Mouse (Mus musculus) MEL (cell line): ENCODE results near the gene Tnfaip8l3. TPM values are rescaled to one million over a fixed set of nuclear protein-coding genes. Genes with fewer than 3 reads are reported as not detected.

Source experiments
- DNase-seq: peaks from one replicate; pipeline ENCODE4 v3.0.0; 2011; ENCODE audit warnings: low read depth, low spot score
- H3K27ac ChIP-seq: 2 replicates; pipeline ENCODE4 v1.5.1; 2012; ENCODE audit warnings: low read depth, mild to moderate bottlenecking, control low read depth, low read length, moderate library complexity; ENCODE audit not compliant: control insufficient read depth
- H3K27me3 ChIP-seq, 2 experiments: fragments of 150-350 bp in 1 of 2; sonication (generic) in 1 of 2; 2 replicates each; pipeline ENCODE4 v1.6.1; 2012; ENCODE audit warnings: low read length in 2 of 2, mild to moderate bottlenecking in 2 of 2, improper control_type of control experiment in 1 of 2, moderate library complexity in 1 of 2; ENCODE audit not compliant: insufficient read depth in 2 of 2, control insufficient read depth in 1 of 2
- H3K36me3 ChIP-seq, 2 experiments: 2 replicates each; pipeline ENCODE4 v1.6.1; 2012 to 2014; ENCODE audit warnings: low read length in 2 of 2, improper control_type of control experiment in 1 of 2, inconsistent platforms in 1 of 2, mild to moderate bottlenecking in 1 of 2; ENCODE audit not compliant: insufficient read depth in 2 of 2, control insufficient read depth in 1 of 2
- H3K4me1 ChIP-seq, 2 experiments: fragments of 150-350 bp in 1 of 2; sonication (generic) in 1 of 2; 2 replicates each; pipeline ENCODE4 v1.6.1; 2012; ENCODE audit warnings: low read length in 2 of 2, improper control_type of control experiment in 1 of 2, mild to moderate bottlenecking in 1 of 2; ENCODE audit not compliant: insufficient read depth in 2 of 2, control insufficient read depth in 1 of 2
- H3K4me3 ChIP-seq, 2 experiments: fragments of 150-350 bp in 1 of 2; sonication (generic) in 1 of 2; 2 replicates each; pipeline ENCODE4 v1.5.1; 2012; ENCODE audit warnings: low read depth in 2 of 2, low read length in 2 of 2, mild to moderate bottlenecking in 2 of 2, moderate library complexity in 2 of 2, control low read depth in 1 of 2, improper control_type of control experiment in 1 of 2; ENCODE audit not compliant: control insufficient read depth in 1 of 2, insufficient read depth in 1 of 2
- H3K79me2 ChIP-seq: 2 replicates; pipeline ENCODE4 v1.6.1; 2012; ENCODE audit warnings: mild to moderate bottlenecking, low read length, moderate library complexity; ENCODE audit not compliant: control insufficient read depth, poor library complexity, insufficient read depth
- H3K9ac ChIP-seq: 2 replicates; pipeline ENCODE4 v1.6.1; 2012; ENCODE audit warnings: low read depth, mild to moderate bottlenecking, control low read depth, low read length, moderate library complexity; ENCODE audit not compliant: control insufficient read depth, poor library complexity, severe bottlenecking
- H3K9me3 ChIP-seq: fragments of 150-350 bp; sonication (generic); replicated peaks from 2 replicates; pipeline ENCODE4 v1.6.1; 2012; ENCODE audit warnings: mild to moderate bottlenecking, low read length, improper control_type of control experiment, moderate library complexity; ENCODE audit not compliant: insufficient read depth
- BHLHE40 ChIP-seq: IDR thresholded peaks from 2 replicates; pipeline ENCODE4 v1.6.1; 2012; ENCODE audit warnings: low read depth, mild to moderate bottlenecking, inconsistent platforms, low read length, improper control_type of control experiment, borderline replicate concordance
- CHD1 ChIP-seq: IDR thresholded peaks from 2 replicates; pipeline ENCODE4 v1.6.1; 2012; ENCODE audit warnings: low read depth, mild to moderate bottlenecking, inconsistent platforms, low read length, improper control_type of control experiment
- CTCF ChIP-seq, 3 experiments: IDR thresholded peaks in 2 of 3; conservative IDR thresholded peaks in 1 of 3; 2 replicates each; pipeline ENCODE4 v1.5.1; 2011 to 2012; ENCODE audit warnings: low read length in 3 of 3, low read depth in 2 of 3, mild to moderate bottlenecking in 2 of 3, improper control_type of control experiment in 1 of 3, inconsistent platforms in 1 of 3, mixed read lengths in 1 of 3, moderate library complexity in 1 of 3; ENCODE audit not compliant: control insufficient read depth in 1 of 3, insufficient read depth in 1 of 3, poor library complexity in 1 of 3, severe bottlenecking in 1 of 3
- E2F4 ChIP-seq: IDR thresholded peaks from 2 replicates; pipeline ENCODE4 v1.6.1; 2011; ENCODE audit warnings: low read depth, low read length, improper control_type of control experiment, borderline replicate concordance
- ELF1 ChIP-seq: IDR thresholded peaks from 2 replicates; pipeline ENCODE4 v1.6.1; 2014; ENCODE audit warnings: low read depth, mild to moderate bottlenecking, inconsistent platforms, low read length, improper control_type of control experiment, moderate library complexity
- EP300 ChIP-seq, 2 experiments: IDR thresholded peaks; 2 replicates each; pipeline ENCODE4 v1.6.1; 2011; ENCODE audit warnings: improper control_type of control experiment in 2 of 2, low read length in 2 of 2, low read depth in 1 of 2, mild to moderate bottlenecking in 1 of 2
- ETS1 ChIP-seq: IDR thresholded peaks from 2 replicates; pipeline ENCODE4 v1.6.1; 2012; ENCODE audit warnings: low read depth, mild to moderate bottlenecking, inconsistent platforms, low read length, improper control_type of control experiment, moderate library complexity
- GABPA ChIP-seq: IDR thresholded peaks from 2 replicates; pipeline ENCODE4 v1.6.1; 2012; ENCODE audit warnings: low read depth, mild to moderate bottlenecking, inconsistent platforms, low read length, improper control_type of control experiment, moderate library complexity
- GATA1 ChIP-seq: IDR thresholded peaks from 2 replicates; pipeline ENCODE4 v1.6.1; 2011; ENCODE audit warnings: low read depth, low read length, improper control_type of control experiment
- HCFC1 ChIP-seq: IDR thresholded peaks from 2 replicates; pipeline ENCODE4 v1.6.1; 2012; ENCODE audit warnings: low read depth, mild to moderate bottlenecking, inconsistent platforms, low read length, improper control_type of control experiment, moderate library complexity
- JUND ChIP-seq: IDR thresholded peaks from 2 replicates; pipeline ENCODE4 v1.6.1; 2011; ENCODE audit warnings: low read depth, mild to moderate bottlenecking, improper control_type of control experiment, low read length
- KAT2A ChIP-seq: conservative IDR thresholded peaks from 2 replicates; pipeline ENCODE4 v1.6.1; 2012; ENCODE audit warnings: low read depth, low read length, improper control_type of control experiment, inconsistent platforms
- MAFK ChIP-seq: IDR thresholded peaks from 2 replicates; pipeline ENCODE4 v1.6.1; 2011; ENCODE audit warnings: low read depth, mild to moderate bottlenecking, low read length, improper control_type of control experiment, borderline replicate concordance
- MAZ ChIP-seq: IDR thresholded peaks from 2 replicates; pipeline ENCODE4 v1.6.1; 2012; ENCODE audit warnings: low read depth, mild to moderate bottlenecking, inconsistent platforms, low read length, improper control_type of control experiment
- MEF2A ChIP-seq: IDR thresholded peaks from 2 replicates; pipeline ENCODE4 v1.6.1; 2014; ENCODE audit warnings: low read depth, mild to moderate bottlenecking, inconsistent platforms, low read length, improper control_type of control experiment; ENCODE audit not compliant: poor library complexity, insufficient replicate concordance, severe bottlenecking; ENCODE audit errors: extremely low read depth
- MXI1 ChIP-seq: IDR thresholded peaks from 2 replicates; pipeline ENCODE4 v1.6.1; 2011; ENCODE audit warnings: mild to moderate bottlenecking, low read depth, low read length, improper control_type of control experiment
- MYC ChIP-seq: IDR thresholded peaks from 2 replicates; pipeline ENCODE4 v1.6.1; 2011; ENCODE audit warnings: low read depth, mild to moderate bottlenecking, low read length, improper control_type of control experiment, moderate library complexity
- POLR2AphosphoS2 ChIP-seq: IDR thresholded peaks from 2 replicates; pipeline ENCODE4 v1.6.1; 2011; ENCODE audit warnings: low read length, improper control_type of control experiment
- POLR2AphosphoS5 ChIP-seq: IDR thresholded peaks from 2 replicates; pipeline ENCODE4 v1.6.1; 2012; ENCODE audit warnings: low read depth, borderline replicate concordance, mild to moderate bottlenecking, inconsistent platforms, low read length, moderate library complexity, mixed read lengths
- RAD21 ChIP-seq: IDR thresholded peaks from 2 replicates; pipeline ENCODE4 v1.6.1; 2011; ENCODE audit warnings: mild to moderate bottlenecking, low read depth, low read length, improper control_type of control experiment
- RCOR1 ChIP-seq: IDR thresholded peaks from 2 replicates; pipeline ENCODE4 v1.6.1; 2012; ENCODE audit warnings: low read depth, mild to moderate bottlenecking, inconsistent platforms, low read length, improper control_type of control experiment
- SMC3 ChIP-seq: IDR thresholded peaks from 2 replicates; pipeline ENCODE4 v1.6.1; 2011; ENCODE audit warnings: low read depth, low read length, improper control_type of control experiment
- TBP ChIP-seq: IDR thresholded peaks from 2 replicates; pipeline ENCODE4 v1.8.0; 2011; ENCODE audit warnings: low read depth, low read length, improper control_type of control experiment
- TCF12 ChIP-seq: IDR thresholded peaks from 2 replicates; pipeline ENCODE4 v1.6.1; 2014; ENCODE audit warnings: low read depth, mild to moderate bottlenecking, inconsistent platforms, low read length, improper control_type of control experiment, moderate library complexity
- UBTF ChIP-seq: IDR thresholded peaks from 2 replicates; pipeline ENCODE4 v1.6.1; 2012; ENCODE audit warnings: low read depth, mild to moderate bottlenecking, inconsistent platforms, low read length, improper control_type of control experiment, moderate library complexity, borderline replicate concordance; ENCODE audit not compliant: insufficient read depth
- USF2 ChIP-seq, 2 experiments: IDR thresholded peaks; 2 replicates each; pipeline ENCODE4 v1.6.1; 2011 to 2012; ENCODE audit warnings: improper control_type of control experiment in 2 of 2, low read length in 2 of 2, borderline replicate concordance in 1 of 2, inconsistent platforms in 1 of 2, low read depth in 1 of 2, mild to moderate bottlenecking in 1 of 2; ENCODE audit not compliant: insufficient read depth in 1 of 2
- ZC3H11A ChIP-seq: IDR thresholded peaks from 2 replicates; pipeline ENCODE4 v1.6.1; 2012; ENCODE audit warnings: low read depth, mild to moderate bottlenecking, inconsistent platforms, low read length, improper control_type of control experiment
- ZKSCAN1 ChIP-seq: IDR thresholded peaks from 2 replicates; pipeline ENCODE4 v1.6.1; 2012; ENCODE audit warnings: low read depth, mild to moderate bottlenecking, inconsistent platforms, low read length, improper control_type of control experiment, moderate library complexity
- ZMIZ1 ChIP-seq: IDR thresholded peaks from 2 replicates; pipeline ENCODE4 v1.6.1; 2012; ENCODE audit warnings: low read depth, mild to moderate bottlenecking, inconsistent platforms, low read length, improper control_type of control experiment, moderate library complexity
- ZNF384 ChIP-seq: IDR thresholded peaks from 2 replicates; pipeline ENCODE4 v1.6.1; 2012; ENCODE audit warnings: low read depth, mild to moderate bottlenecking, inconsistent platforms, low read length, improper control_type of control experiment
- polyA plus RNA-seq, 2 experiments: library from polyadenylated mRNA; stranded (reverse) in 1 of 2; unstranded in 1 of 2; fragments of >175 nt in 1 of 2; fragments of >200 nt in 1 of 2; gene quantifications; 2 replicates each; pipeline versions ENCODE4 v1.2.1 to v1.2.4; 2012; ENCODE audit warnings: low replicate concordance in 2 of 2, low read depth in 1 of 2; ENCODE audit not compliant: insufficient read length in 2 of 2, insufficient read depth in 1 of 2, missing spikeins in 1 of 2
- total RNA-seq: library from RNA; depleted of rRNA; stranded (reverse); fragments of 300-350 nt; gene quantifications from 2 replicates; pipeline ENCODE4 v1.2.3, GENCODE M21; 2012

Tnfaip8l3 gene
- total and polyA plus RNA-seq, 3 experiments: not detected

GRCm38 (mm10) chr9:54048978-54049377 lies 19.2 kb downstream of the Tnfaip8l3 start:
- no peak for DNase-seq
- TF ChIP-seq ELF1 (no peak), TBP (no peak), MEF2A (no peak), RAD21 (no peak), SMC3 (no peak), E2F4 (no peak), ZNF384 (no peak), MAFK (no peak), KAT2A (no peak), POLR2AphosphoS2 (no peak), CHD1 (no peak), HCFC1 (no peak), USF2 (IDR thresholded peaks at IDR 0.05; ENCODE audit: borderline replicate concordance in 1 of 2, insufficient read depth in 1 of 2, low read depth in 1 of 2, low read length in 2 of 2) (no peak), CTCF (IDR thresholded peaks at IDR 0.05 in 2 of 3, conservative IDR thresholded peaks at IDR 0.05 in 1 of 3; ENCODE audit: control insufficient read depth in 1 of 3, insufficient read depth in 1 of 3, low read depth in 2 of 3, low read length in 3 of 3, poor library complexity in 1 of 3, severe bottlenecking in 1 of 3) (no peak), UBTF (no peak), RCOR1 (no peak), POLR2AphosphoS5 (no peak), EP300 (IDR thresholded peaks at IDR 0.05; ENCODE audit: low read depth in 1 of 2, low read length in 2 of 2) (no peak), GATA1 (no peak)
- Histone ChIP-seq H3K27ac (no peak overlapping the region), H3K9me3 (no peaks in the 10 kb centered on the region), H3K4me1 (no peaks in the 10 kb centered on the region), H3K4me3 (no peak overlapping the region), H3K9ac (no peak overlapping the region), H3K79me2 (no peaks in the 10 kb centered on the region), H3K27me3 (no peaks in the 10 kb centered on the region), H3K36me3 (no peaks in the 10 kb centered on the region)

- TF ChIP-seq KAT2A (no peak), UBTF (no peak), BHLHE40 (no peak), TCF12 (no peak), POLR2AphosphoS2 (no peak), ZMIZ1 (no peak), ZKSCAN1 (no peak), GABPA (no peak), MXI1 (no peak), JUND (no peak), USF2 (IDR thresholded peaks at IDR 0.05; ENCODE audit: borderline replicate concordance in 1 of 2, insufficient read depth in 1 of 2, low read depth in 1 of 2, low read length in 2 of 2) (no peak), HCFC1 (no peak), ZC3H11A (no peak), TBP (no peak), CTCF (IDR thresholded peaks at IDR 0.05 in 2 of 3, conservative IDR thresholded peaks at IDR 0.05 in 1 of 3; ENCODE audit: control insufficient read depth in 1 of 3, insufficient read depth in 1 of 3, low read depth in 2 of 3, low read length in 3 of 3, poor library complexity in 1 of 3, severe bottlenecking in 1 of 3) (no peak), EP300 (IDR thresholded peaks at IDR 0.05; ENCODE audit: low read depth in 1 of 2, low read length in 2 of 2) (no peak), MAZ (no peak), MYC (no peak), ETS1 (no peak), CHD1 (no peak)
- H3K9me3 ChIP-seq: no peaks in the 10 kb centered on the region
- no peaks in the 10 kb centered on the region for H3K27me3 ChIP-seq
- no peak overlapping the region for H3K27ac ChIP-seq
- no peak overlapping the region for H3K4me3 ChIP-seq
- H3K9ac ChIP-seq: no peak overlapping the region
- no peaks in the 10 kb centered on the region for H3K79me2 ChIP-seq
- no peaks in the 10 kb centered on the region for H3K4me1 ChIP-seq
- no peak for DNase-seq
- H3K36me3 ChIP-seq: no peaks in the 10 kb centered on the region
Observed at GRCm38 (mm10) chr9:54043067-54043466, 25.1 kb downstream of the Tnfaip8l3 start.
